Mouse (Mus musculus) layer of hippocampus, postnatal 10 days (tissue): ENCODE results near the gene Cxcr2. TPM values are rescaled to one million over a fixed set of nuclear protein-coding genes. Genes with fewer than 3 reads are reported as not detected.
"Not testable (repeated sequence)": the region's sequence is repeated elsewhere in the genome, so short reads cannot be mapped to it uniquely, and the experiment has no call there.

Experiments used
- DNase-seq, 2 experiments: peaks; one replicate each; pipeline ENCODE4 v3.0.0; 2021; ENCODE audit warnings: low spot score in 2 of 2
- total RNA-seq, 2 experiments: library from RNA; stranded (reverse); gene quantifications; 2 replicates each; pipeline ENCODE4 v1.2.3; 2021

Gene Cxcr2
- total RNA-seq, 2 experiments from 2014 or later = 0.13 to 0.25 TPM

- DNase-seq = no peak
Observed at GRCm38 (mm10) chr1:74135326-74135950, 18.4 kb upstream of the Cxcr2 start.

GRCm38 (mm10) chr1:74139415-74139814 is 14.4 kb upstream of the Cxcr2 start:
- DNase-seq = no peak

- DNase-seq = no peak
Observed at GRCm38 (mm10) chr1:74141781-74142180, 12.0 kb upstream of the Cxcr2 start.

GRCm38 (mm10) chr1:74149106-74149885 is 4.5 kb upstream of the Cxcr2 start:
- no peak for DNase-seq

- no peak for DNase-seq
Observed at GRCm38 (mm10) chr1:74150101-74150500, 3.7 kb upstream of the Cxcr2 start.

GRCm38 (mm10) chr1:74151091-74151490 is 2.7 kb upstream of the Cxcr2 start:
- no peak for DNase-seq

GRCm38 (mm10) chr1:74155435-74156012 is 1.7 kb downstream of the Cxcr2 start:
- no peak for DNase-seq

- DNase-seq = no peak
Observed at GRCm38 (mm10) chr1:74156381-74156910, 2.7 kb downstream of the Cxcr2 start.

GRCm38 (mm10) chr1:74159613-74160012 is 5.8 kb downstream of the Cxcr2 start:
- not testable (repeated sequence) for DNase-seq

- no peak for DNase-seq
Observed at GRCm38 (mm10) chr1:74160036-74160435, 6.2 kb downstream of the Cxcr2 start.

- no peak for DNase-seq
Observed at GRCm38 (mm10) chr1:74167136-74167535, 13.3 kb downstream of the Cxcr2 start.

GRCm38 (mm10) chr1:74169721-74170120 is 15.9 kb downstream of the Cxcr2 start:
- DNase-seq = no peak

- DNase-seq = no peak
Observed at GRCm38 (mm10) chr1:74172722-74173121, 18.9 kb downstream of the Cxcr2 start.

GRCm38 (mm10) chr1:74175731-74176130 is 21.9 kb downstream of the Cxcr2 start:
- no peak for DNase-seq

- no peak for DNase-seq
Observed at GRCm38 (mm10) chr1:74178618-74179017, 24.8 kb downstream of the Cxcr2 start.

GRCm38 (mm10) chr1:74179624-74180408 is 26.0 kb downstream of the Cxcr2 start:
- no peak for DNase-seq

- no peak for DNase-seq
Observed at GRCm38 (mm10) chr1:74181462-74181861, 27.7 kb downstream of the Cxcr2 start.

GRCm38 (mm10) chr1:74183006-74183405 is 29.2 kb downstream of the Cxcr2 start:
- no peak for DNase-seq

- DNase-seq = no peak
Observed at GRCm38 (mm10) chr1:74190471-74190870, 36.7 kb downstream of the Cxcr2 start.

- no peak for DNase-seq
Observed at GRCm38 (mm10) chr1:74192711-74193110, 38.9 kb downstream of the Cxcr2 start.

- DNase-seq = no peak
Observed at GRCm38 (mm10) chr1:74194445-74194844, 40.7 kb downstream of the Cxcr2 start, which contains the start of gene Cxcr1. Gene Cxcr1 (minus strand): TSS chr1:74194631.
